Mouse (Mus musculus) thymus, postnatal 25 days (tissue): ENCODE results near the gene Map3k3.
A peak's percentile ranks its signal among the peaks of the same experiment; 100 is the strongest.
"Not testable (repeated sequence)": the region's sequence is repeated elsewhere in the genome, so short reads cannot be mapped to it uniquely, and the experiment has no call there.

Experiments used
- DNase-seq: peaks from one replicate; pipeline ENCODE4 v3.0.0; 2022

The Map3k3 gene

DNA sequence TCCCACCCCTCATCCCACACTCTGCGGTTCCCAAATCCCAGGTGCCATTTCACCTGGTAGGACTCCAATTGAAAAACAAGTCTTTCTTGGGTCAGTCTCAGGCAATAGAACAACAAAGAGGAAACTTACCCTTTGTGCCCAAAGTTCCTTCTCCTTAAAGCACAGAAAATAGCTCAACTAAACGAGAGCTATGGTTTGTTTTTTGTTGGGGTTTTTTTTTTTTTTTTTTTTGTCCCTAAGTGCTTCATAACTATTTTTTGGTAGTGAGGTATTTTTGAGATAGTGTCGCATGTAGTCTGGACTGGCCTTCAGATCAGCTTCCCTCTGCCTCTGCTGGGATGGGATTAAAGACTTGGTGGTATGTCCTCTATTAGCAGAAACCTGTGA lies 109.7 kb downstream of the Map3k3 start:
- no peak for DNase-seq

- DNase-seq, result no peak
Observed at GRCm38 (mm10) chr11:106194891-106195290, 110.5 kb downstream of the Map3k3 start.

GRCm38 (mm10) chr11:106195341-106195740 lies 110.9 kb downstream of the Map3k3 start:
- no peak for DNase-seq

DNA sequence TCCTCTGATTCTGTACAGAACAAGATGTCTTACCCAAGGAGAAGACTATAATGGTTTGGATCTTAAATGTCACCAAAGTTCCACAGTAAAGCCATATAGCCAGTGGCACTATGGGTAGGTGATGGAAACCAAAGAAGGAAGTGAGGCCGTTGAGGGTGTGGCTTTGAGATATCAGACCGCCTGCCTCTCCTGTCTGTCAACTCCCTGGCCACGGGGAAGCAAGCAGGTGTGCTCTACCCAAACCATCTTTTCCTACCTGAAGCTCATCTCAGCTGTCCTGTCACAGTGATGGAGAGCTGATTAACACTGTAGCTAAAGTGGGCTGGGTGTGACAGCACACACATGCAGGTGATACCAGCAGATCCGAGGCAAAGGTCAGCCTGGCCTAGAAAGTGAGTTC lies 113.9 kb downstream of the Map3k3 start:
- DNase-seq, result no peak

DNA sequence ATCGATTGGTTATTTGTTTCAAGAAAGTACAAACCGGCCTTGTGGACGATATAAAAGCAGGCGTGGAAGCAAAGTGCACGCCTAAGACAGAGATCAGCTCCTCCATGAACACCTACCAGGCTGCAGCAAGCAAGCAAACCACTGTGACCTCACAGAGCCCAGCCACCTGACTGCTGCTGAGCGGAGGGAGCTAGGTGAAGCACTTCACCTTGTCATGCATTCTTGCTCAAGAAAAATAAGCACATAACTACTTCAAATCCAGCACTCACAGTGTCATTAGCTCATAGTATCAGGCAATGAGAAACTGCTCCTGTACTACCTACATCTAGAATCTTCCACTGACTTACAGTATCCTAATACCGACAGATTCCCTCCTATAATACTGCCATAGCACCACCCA lies 115.6 kb downstream of the Map3k3 start:
- not testable (repeated sequence) for DNase-seq

DNA sequence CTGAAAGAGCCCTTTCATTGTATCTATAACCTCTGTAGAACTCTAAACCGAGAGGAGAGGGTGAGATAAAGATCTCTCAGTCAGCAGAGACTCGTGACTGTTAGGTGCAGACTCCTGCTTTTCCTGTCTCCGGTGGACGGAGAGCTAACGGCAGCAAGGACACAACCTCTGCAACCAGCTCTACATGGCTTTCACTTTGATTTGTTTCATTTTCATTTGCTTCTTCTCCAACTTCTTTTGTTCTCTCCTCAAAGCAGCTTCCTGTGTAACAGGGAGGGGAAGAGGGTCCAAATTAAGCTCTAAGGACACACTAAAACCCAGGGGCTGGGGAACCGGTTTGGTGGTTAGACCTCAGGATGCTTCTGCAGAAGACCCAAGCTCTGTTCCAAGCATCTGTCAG lies 116.3 kb downstream of the Map3k3 start:
- peak; percentile 27 for DNase-seq

DNA sequence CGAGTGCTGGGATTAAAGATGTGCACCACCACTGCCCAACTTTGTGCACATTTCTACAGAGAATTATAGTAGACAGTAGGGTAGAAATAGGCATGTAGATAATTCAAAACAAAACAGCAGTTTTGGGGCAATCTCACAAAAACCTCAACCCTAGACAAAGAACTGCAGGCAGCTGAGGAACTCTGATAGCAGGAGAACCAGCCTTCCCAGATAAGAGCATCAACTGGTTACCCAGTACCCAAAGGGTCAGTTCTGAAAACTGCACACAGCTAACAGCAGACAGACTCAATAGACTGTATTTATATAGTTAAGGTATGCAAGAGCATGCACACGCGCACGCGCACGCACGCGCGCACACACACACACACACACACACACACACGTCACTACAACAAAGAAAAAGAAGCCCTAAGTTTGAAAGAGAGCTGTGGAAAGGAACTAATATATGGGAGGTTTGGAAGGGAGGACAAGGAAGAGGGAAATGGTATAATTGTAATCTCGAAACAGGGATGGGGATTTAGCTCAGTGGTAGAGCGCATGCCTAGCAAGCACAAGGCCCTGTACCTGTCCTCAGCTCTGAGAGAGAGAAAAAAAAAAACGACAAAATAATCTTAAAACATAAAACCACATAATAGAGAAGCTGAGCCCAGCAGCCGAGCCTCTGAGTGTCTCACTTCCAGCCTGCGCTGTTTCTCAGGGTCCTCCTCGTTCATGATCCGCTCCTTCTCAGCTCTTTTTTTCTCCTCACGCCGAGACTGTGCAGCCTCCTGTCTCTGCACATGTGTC lies 117.1 kb downstream of the Map3k3 start:
- peak; percentile 24 for DNase-seq

- DNase-seq, result peak; percentile 11
Observed at GRCm38 (mm10) chr11:106202123-106202465, 117.7 kb downstream of the Map3k3 start, which contains the start of gene Strada. Gene Strada (minus strand): TSS chr11:106202168.
